Mouse (Mus musculus) forebrain, embryonic 14.5 days (tissue): ENCODE data around the gene Adam11. TPM values are rescaled to one million over a fixed set of nuclear protein-coding genes. Genes with fewer than 3 reads are reported as not detected.

Experiments used
- ATAC-seq: fragments of 200-750 bp; cut with Nextera tagmentation; 2 replicates; pipeline ENCODE4 v1.8.0; 2017; ENCODE audit warnings: mild to moderate bottlenecking, moderate library complexity
- DNase-seq: peaks from one replicate; pipeline ENCODE4 v3.0.0-alpha.2; 2015; ENCODE audit warnings: low spot score
- H3K27ac ChIP-seq: fragments of 300-500 bp; sonication (generic); 2 replicates; pipeline ENCODE4 v1.5.1; 2014; ENCODE audit warnings: low read depth, mild to moderate bottlenecking, control low read depth, low read length, moderate library complexity
- H3K27me3 ChIP-seq: fragments of 300-500 bp; sonication (generic); replicated peaks from 2 replicates; pipeline ENCODE4 v1.6.1; 2014; ENCODE audit warnings: low read length, control low read depth, mixed read lengths; ENCODE audit not compliant: control insufficient read depth, insufficient read depth
- H3K36me3 ChIP-seq: fragments of 300-500 bp; sonication (generic); 2 replicates; pipeline ENCODE4 v1.6.1; 2014; ENCODE audit warnings: low read length, control low read depth; ENCODE audit not compliant: control insufficient read depth, insufficient read depth
- H3K4me1 ChIP-seq: fragments of 300-500 bp; sonication (generic); 2 replicates; pipeline ENCODE4 v1.6.1; 2014; ENCODE audit warnings: antibody characterized with exemption, low read length, control low read depth; ENCODE audit not compliant: control insufficient read depth, insufficient read depth
- H3K4me2 ChIP-seq: fragments of 300-500 bp; sonication (generic); 2 replicates; pipeline ENCODE4 v1.6.1; 2014; ENCODE audit warnings: mild to moderate bottlenecking, control low read depth, low read length
- H3K4me3 ChIP-seq: fragments of 300-500 bp; sonication (generic); 2 replicates; pipeline ENCODE4 v1.5.1; 2014; ENCODE audit warnings: low read depth, low read length, control low read depth
- H3K9ac ChIP-seq: fragments of 300-500 bp; sonication (generic); 2 replicates; pipeline ENCODE4 v1.6.1; 2014; ENCODE audit warnings: mild to moderate bottlenecking, low read length, control low read depth, moderate library complexity
- H3K9me3 ChIP-seq: fragments of 300-500 bp; sonication (generic); replicated peaks from 2 replicates; pipeline ENCODE4 v1.6.1; 2016; ENCODE audit warnings: low read length, control low read depth, mixed read lengths; ENCODE audit not compliant: control insufficient read depth
- WGBS: fragments of 180-500 bp; shearing (Covaris S2); extraction: QIAGEN DNeasy Blood & Tissue Kit; methylation state at CpG from one replicate; pipeline ENCODE4 v1.1.7; 2014; 5-methylcytosine and 5-hydroxymethylcytosine counted together
- polyA plus RNA-seq: library from polyadenylated mRNA; unstranded; fragments of >200 nt; fragmentation: Nextera tagmentation; extraction: Ambion mirVana; gene quantifications from 2 replicates; pipeline ENCODE4 v1.2.1, GENCODE M21; 2014

Adam11 gene
- polyA plus RNA-seq, 1 experiment from 2014 or later, result 10.0 TPM

DNA sequence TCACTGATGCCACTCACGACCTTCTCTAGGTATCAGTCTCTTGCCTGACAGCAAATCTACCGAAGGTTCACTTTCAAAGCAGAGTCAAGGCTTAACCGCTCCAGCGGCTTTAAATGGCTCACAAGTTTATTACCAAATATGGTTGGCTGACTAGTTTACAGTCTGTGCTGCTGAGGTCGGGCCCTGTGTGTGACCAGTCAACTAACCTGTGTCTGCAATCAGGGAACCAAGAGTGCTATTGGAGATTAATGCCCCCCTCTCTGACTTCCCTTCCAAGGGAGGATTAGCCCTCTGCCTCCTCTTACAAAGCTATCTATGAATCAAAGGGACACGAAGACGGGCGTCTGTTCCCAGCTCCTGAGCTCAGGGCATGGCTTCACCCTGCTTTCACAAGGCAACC is 32.9 kb downstream of the Adam11 start:
- no peak for ATAC-seq

DNA sequence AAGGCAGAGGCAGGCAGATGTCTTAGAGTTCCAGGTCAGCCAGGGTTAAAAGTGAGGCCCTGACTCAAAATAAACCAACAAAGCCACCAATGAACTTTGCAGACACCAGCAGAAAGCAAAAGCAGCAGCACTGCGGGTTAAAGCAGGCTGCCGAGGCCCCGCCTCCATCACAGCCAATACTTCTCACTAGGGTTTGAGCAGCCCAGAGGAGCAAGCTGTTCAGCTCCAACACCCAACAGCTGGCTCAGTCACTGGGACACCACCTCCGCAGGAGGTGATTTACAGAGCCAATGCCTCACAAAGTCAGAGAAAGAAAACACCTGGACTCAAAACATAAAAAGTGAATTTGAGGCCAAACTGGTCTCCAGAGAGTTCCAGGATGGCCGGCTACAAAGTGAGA is 42.2 kb downstream of the Adam11 start:
- no peaks in the 10 kb centered on the region for H3K27me3 ChIP-seq
- H3K36me3 ChIP-seq, result peaks cover 57% of the 10 kb centered on the region
- no peak for DNase-seq
- H3K4me2 ChIP-seq, result no peak overlapping the region
- no peaks in the 10 kb centered on the region for H3K4me1 ChIP-seq
- H3K4me3 ChIP-seq, result no peak overlapping the region
- H3K9me3 ChIP-seq, result no peaks in the 10 kb centered on the region
- no peak for ATAC-seq
- 90% methylated on average over 5 of the region's 5 CpGs for WGBS
- H3K27ac ChIP-seq, result no peak overlapping the region
- no peak overlapping the region for H3K9ac ChIP-seq

More for the DNA sequence above, 32.9 kb downstream of the Adam11 start:
- Histone ChIP-seq H3K4me2 (no peak overlapping the region), H3K27me3 (no peaks in the 10 kb centered on the region), H3K9ac (no peak overlapping the region), H3K4me3 (no peak overlapping the region), H3K36me3 (peaks cover 19% of the 10 kb centered on the region), H3K27ac (no peak overlapping the region), H3K9me3 (no peaks in the 10 kb centered on the region), H3K4me1 (no peaks in the 10 kb centered on the region)
- DNase-seq, result no peak
- WGBS, result 52% methylated on average over 8 of the region's 8 CpGs

DNA sequence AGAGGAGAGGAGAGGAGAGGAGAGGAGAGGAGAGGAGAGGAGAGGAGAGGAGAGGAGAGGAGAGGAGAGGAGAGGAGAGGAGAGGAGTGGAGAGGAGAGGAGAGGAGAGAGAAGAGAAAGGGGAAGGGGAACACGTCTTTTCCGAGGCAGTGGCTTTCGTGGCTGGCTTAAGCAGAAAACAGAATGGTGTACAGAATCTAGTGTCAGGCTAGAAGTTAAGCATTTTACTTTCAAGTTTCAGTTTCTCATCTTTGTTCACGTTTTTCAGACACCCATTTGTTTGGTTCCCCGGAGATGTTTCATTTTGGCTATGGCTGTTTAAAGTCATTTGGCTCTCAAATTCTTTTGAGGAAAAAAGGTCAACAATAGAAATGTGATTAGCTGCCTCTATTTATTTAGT is 47.0 kb downstream of the Adam11 start:
- no peak overlapping the region for H3K4me3 ChIP-seq
- 73% methylated on average over 5 of the region's 5 CpGs for WGBS
- DNase-seq (no peak), ATAC-seq (no peak)
- H3K9ac ChIP-seq, result no peak overlapping the region
- peaks cover 18% of the 10 kb centered on the region for H3K36me3 ChIP-seq
- H3K27me3 ChIP-seq, result no peaks in the 10 kb centered on the region
- H3K4me2 ChIP-seq, result no peak overlapping the region
- no peak overlapping the region for H3K27ac ChIP-seq
- peaks cover 6% of the 10 kb centered on the region; the same call in 1 of the 2 replicates for H3K4me1 ChIP-seq
- H3K9me3 ChIP-seq, result no peaks in the 10 kb centered on the region

DNA sequence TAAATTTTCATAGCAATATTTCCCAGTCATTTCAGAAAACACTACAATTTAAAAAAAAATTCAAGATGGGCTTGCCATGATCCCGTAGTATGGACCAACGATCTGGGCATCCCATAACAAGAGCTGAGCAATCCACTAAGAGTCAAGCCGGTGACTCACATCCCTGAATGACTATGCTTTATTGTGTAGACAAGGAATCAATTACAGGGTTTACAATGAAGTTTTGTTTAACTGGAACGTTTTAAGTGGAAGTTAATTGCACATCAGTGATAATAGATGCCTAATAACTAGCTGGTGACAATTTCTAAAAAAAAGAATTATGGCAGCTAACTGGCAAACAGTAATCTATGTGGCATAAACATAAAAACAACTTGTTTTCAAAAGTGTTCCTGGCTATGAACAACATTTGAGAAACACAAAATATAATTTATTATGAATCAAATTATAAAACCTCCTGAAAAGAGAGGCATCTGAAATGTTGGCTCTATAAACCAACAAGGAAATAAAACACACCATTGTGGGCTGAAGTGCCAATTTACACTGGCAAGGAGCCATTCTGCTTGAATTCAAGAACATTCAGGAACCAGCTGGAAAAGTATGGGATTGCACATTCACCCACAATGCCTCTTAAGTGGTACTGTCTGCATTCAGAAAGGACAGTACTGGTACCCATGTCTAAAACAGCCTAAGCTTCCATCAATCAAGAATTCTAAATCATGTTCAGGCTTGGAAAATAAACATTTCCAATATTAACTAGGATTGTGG is 49.7 kb downstream of the Adam11 start:
- Histone ChIP-seq H3K4me2 (no peak overlapping the region), H3K9ac (no peak overlapping the region), H3K9me3 (no peaks in the 10 kb centered on the region), H3K4me3 (no peak overlapping the region), H3K4me1 (peaks cover 7% of the 10 kb centered on the region), H3K27me3 (no peaks in the 10 kb centered on the region), H3K36me3 (peaks cover 4% of the 10 kb centered on the region; the same call in 1 of the 2 replicates), H3K27ac (no peak overlapping the region)
- DNase-seq, result peak; percentile 83
- 21% methylated on average over 4 of the region's 4 CpGs for WGBS
- peak; percentile 42; the same call in 1 of the 2 replicates for ATAC-seq

- DNase-seq (no peak), ATAC-seq (no peak)
- peaks cover 27% of the 10 kb centered on the region for H3K4me1 ChIP-seq
- H3K27me3 ChIP-seq, result no peaks in the 10 kb centered on the region
- 0 out of 2 replicates have a peak, but pooled peaks cover 4% of the 10 kb centered on the region for H3K36me3 ChIP-seq
- no peak overlapping the region for H3K4me2 ChIP-seq
- no peak overlapping the region for H3K9ac ChIP-seq
- H3K4me3 ChIP-seq, result no peak overlapping the region
- H3K27ac ChIP-seq, result no peak overlapping the region
- no peaks in the 10 kb centered on the region for H3K9me3 ChIP-seq
Measured at GRCm38 (mm10) chr11:102814881-102815280, 53.6 kb downstream of the Adam11 start.

DNA sequence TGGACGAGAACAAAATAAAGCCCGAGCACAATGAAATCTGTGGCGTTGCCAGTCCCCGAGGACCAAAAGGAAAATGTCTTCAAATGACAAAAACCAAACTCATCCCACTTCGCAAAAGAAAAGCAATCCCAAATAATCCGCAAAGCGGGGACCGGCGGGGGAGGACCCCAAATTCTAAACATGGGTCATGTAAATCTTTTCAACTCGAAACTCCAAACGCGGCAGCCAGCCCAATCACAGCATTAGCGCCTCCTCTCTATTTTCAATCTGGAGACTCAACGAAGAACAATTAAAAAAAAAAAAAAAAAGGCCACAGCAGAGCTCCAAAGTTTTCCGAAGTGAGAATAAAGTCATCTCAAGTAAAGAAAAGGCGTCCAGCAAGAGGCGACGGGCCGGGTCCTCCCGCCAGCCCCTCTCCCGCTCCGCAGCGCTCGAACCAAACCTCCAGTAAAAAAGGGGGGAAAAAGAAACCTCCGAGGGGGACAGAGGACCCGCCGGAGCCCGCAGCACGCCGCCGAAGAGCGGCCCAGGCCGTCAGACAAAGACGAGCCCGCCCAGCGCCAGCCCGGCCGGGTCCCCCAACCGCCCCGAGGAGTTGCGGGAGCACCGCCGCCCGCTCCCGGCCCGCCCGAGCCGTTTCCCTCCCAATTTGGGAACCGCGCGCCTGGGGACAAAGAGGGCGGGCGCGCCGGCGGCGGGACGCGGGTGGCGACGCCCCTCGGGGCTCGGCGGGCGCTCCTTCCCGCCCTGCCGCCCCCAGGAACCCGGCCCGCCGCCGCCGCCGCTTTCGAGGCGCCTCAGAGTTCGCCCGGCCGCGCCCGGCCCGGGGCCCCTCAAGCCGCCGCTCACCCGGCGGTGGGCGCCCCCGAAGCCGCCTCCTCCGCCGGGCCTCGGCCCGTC is 57.1 kb downstream of the Adam11 start:
- DNase-seq, result peak; percentile 47
- H3K27ac ChIP-seq, result peak overlapping the region; percentile 96
- H3K36me3 ChIP-seq, result no peaks in the 10 kb centered on the region
- no peaks in the 10 kb centered on the region for H3K27me3 ChIP-seq
- peak overlapping the region; percentile 94 for H3K9ac ChIP-seq
- peak; percentile 68 for ATAC-seq
- 0% methylated on average over 61 of the region's 92 CpGs for WGBS
- peaks cover 21% of the 10 kb centered on the region for H3K4me1 ChIP-seq
- H3K4me3 ChIP-seq, result peak overlapping the region; percentile 87
- peak overlapping the region; percentile 92 for H3K4me2 ChIP-seq
- no peaks in the 10 kb centered on the region for H3K9me3 ChIP-seq

- peaks cover 21% of the 10 kb centered on the region for H3K4me1 ChIP-seq
- no peaks in the 10 kb centered on the region for H3K36me3 ChIP-seq
- H3K9ac ChIP-seq, result peak within 1 kb of the TSS; percentile 94
- no peaks in the 10 kb centered on the region for H3K9me3 ChIP-seq
- H3K4me3 ChIP-seq, result peak within 1 kb of the TSS; percentile 87
- H3K27ac ChIP-seq, result peak within 1 kb of the TSS; percentile 96
- no peaks in the 10 kb centered on the region for H3K27me3 ChIP-seq
- WGBS, result 0% methylated on average over 59 of the region's 97 CpGs
- DNase-seq, result peak; percentile 80
- H3K4me2 ChIP-seq, result peak within 1 kb of the TSS; percentile 92
- ATAC-seq, result peak; percentile 90
Measured at GRCm38 (mm10) chr11:102819021-102819782, 58.0 kb downstream of the Adam11 start, which contains the start of gene Gjc1. Gene Gjc1 (minus strand): TSS chr11:102819700.

- Histone ChIP-seq H3K4me2 (peak overlapping the region; percentile 92), H3K9me3 (no peaks in the 10 kb centered on the region), H3K9ac (peak overlapping the region; percentile 94), H3K36me3 (no peaks in the 10 kb centered on the region), H3K4me1 (peaks cover 21% of the 10 kb centered on the region), H3K27me3 (no peaks in the 10 kb centered on the region), H3K27ac (peak overlapping the region; percentile 96; the same call in 1 of the 2 replicates), H3K4me3 (peak overlapping the region; percentile 87)
- WGBS, result 4% methylated on average over 14 of the region's 14 CpGs
- ATAC-seq, result no peak
- DNase-seq, result no peak
Measured at GRCm38 (mm10) chr11:102819783-102820385, 58.6 kb downstream of the Adam11 start.
